Mouse (Mus musculus) ES-Bruce4 (cell line): ENCODE measurements around the gene Ppip5k2.

Experiments
- CTCF ChIP-seq: IDR thresholded peaks from one replicate; pipeline ENCODE4 v1.8.1; 2011; ENCODE audit warnings: low read depth, low read length
- POLR2A ChIP-seq: IDR thresholded peaks from one replicate; pipeline ENCODE4 v1.8.1; 2011; ENCODE audit warnings: low read length; ENCODE audit not compliant: insufficient read depth

DNA sequence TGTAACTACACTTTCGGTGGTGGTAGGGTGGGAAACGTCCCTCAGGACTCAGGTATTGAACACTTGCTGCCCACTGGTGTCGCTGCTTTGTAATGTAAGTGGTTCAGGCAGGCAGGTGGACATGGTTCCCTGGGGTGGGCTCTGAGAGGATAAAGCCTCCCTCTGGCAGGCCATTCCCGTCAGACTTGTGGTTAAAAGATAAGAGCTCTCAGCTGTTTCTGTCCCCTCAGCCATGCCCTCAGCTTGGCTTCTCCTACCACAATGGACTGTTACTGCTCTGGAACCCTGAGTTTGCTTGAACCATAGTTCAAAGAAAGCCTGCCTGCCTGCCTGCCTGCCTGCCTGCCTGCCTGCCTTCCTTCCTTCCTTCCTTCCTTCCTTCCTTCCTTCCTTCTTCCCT lies 15.8 kb downstream of the Ppip5k2 start:
- TF ChIP-seq POLR2A (no peak), CTCF (no peak)
